Mouse (Mus musculus) limb, embryonic 12.5 days (tissue): ENCODE measurements around the gene Spocd1. TPM values are rescaled to one million over a fixed set of nuclear protein-coding genes. Genes with fewer than 3 reads are reported as not detected.

ENCODE experiments used
- ATAC-seq: fragments of 200-750 bp; cut with Nextera tagmentation; 2 replicates; pipeline ENCODE4 v1.8.0; 2017; ENCODE audit warnings: low read depth, moderate TSS enrichment; ENCODE audit not compliant: insufficient number of reproducible peaks, insufficient read depth, low FRiP score, low TSS enrichment
- H3K27ac ChIP-seq: fragments of 300-500 bp; sonication (generic); 2 replicates; pipeline ENCODE4 v1.5.1; 2016; ENCODE audit warnings: mild to moderate bottlenecking, moderate library complexity
- H3K27me3 ChIP-seq: fragments of 300-500 bp; sonication (generic); 2 replicates; pipeline ENCODE4 v1.6.1; 2016; ENCODE audit warnings: mild to moderate bottlenecking, moderate library complexity
- H3K36me3 ChIP-seq: fragments of 300-500 bp; sonication (generic); 2 replicates; pipeline ENCODE4 v1.6.1; 2016; ENCODE audit warnings: mild to moderate bottlenecking, moderate library complexity
- H3K4me1 ChIP-seq: fragments of 300-500 bp; sonication (generic); replicated peaks from 2 replicates; pipeline ENCODE4 v1.6.1; 2016
- H3K4me2 ChIP-seq: fragments of 300-500 bp; sonication (generic); 2 replicates; pipeline ENCODE4 v1.6.1; 2016; ENCODE audit warnings: mild to moderate bottlenecking, moderate library complexity
- H3K4me3 ChIP-seq: fragments of 300-500 bp; sonication (generic); replicated peaks from 2 replicates; pipeline ENCODE4 v1.5.1; 2016; ENCODE audit warnings: mild to moderate bottlenecking
- H3K9ac ChIP-seq: fragments of 300-500 bp; sonication (generic); replicated peaks from 2 replicates; pipeline ENCODE4 v1.6.1; 2016; ENCODE audit warnings: mild to moderate bottlenecking, moderate library complexity
- H3K9me3 ChIP-seq: fragments of 300-500 bp; sonication (generic); 2 replicates; pipeline ENCODE4 v1.6.1; 2016; ENCODE audit warnings: mild to moderate bottlenecking, moderate library complexity
- WGBS: fragments of 180-500 bp; shearing (Covaris S2); methylation state at CpG from one replicate; pipeline ENCODE4 v1.1.7; 2016; 5-methylcytosine and 5-hydroxymethylcytosine counted together
- polyA plus RNA-seq: library from polyadenylated mRNA; unstranded; fragments of >200 nt; fragmentation: Nextera tagmentation; extraction: Ambion mirVana; gene quantifications from 2 replicates; pipeline ENCODE4 v1.2.1, GENCODE M21; 2016

The Spocd1 gene
- polyA plus RNA-seq, 1 experiment from 2014 or later = not detected

GRCm38 (mm10) chr4:129977256-129977655 is 48.2 kb downstream of the Spocd1 start:
- ATAC-seq = no peak
- Histone ChIP-seq H3K4me1 (peaks cover 4% of the 10 kb centered on the region; the same call in 1 of the 2 replicates), H3K9ac (no peak overlapping the region), H3K27me3 (peaks cover 87% of the 10 kb centered on the region), H3K27ac (no peak overlapping the region), H3K36me3 (no peaks in the 10 kb centered on the region), H3K9me3 (no peaks in the 10 kb centered on the region), H3K4me2 (no peak overlapping the region), H3K4me3 (no peak overlapping the region)
- 58% methylated on average over 4 of the region's 4 CpGs for WGBS

DNA sequence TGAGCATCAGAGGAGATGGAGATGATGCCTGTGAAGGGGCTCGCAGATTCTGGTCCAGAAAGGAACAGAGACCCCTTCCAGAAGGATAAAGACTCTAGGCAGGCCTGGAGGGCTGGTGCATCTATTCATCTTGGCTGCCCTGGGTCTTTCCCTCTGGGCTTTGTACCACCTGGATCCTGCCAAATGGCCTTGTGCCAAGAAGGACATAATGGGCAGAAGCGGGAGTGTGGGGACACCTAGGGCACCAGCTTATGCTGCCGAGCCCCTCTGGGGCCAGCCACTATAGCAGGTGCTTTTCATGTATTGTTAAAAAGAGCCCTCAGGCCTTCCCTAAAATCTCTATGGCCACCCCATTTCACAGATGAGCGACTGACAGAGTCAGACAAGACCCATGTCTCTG is 49.2 kb downstream of the Spocd1 start:
- no peak overlapping the region for H3K9ac ChIP-seq
- peaks cover 10% of the 10 kb centered on the region for H3K4me1 ChIP-seq
- 80% methylated on average over 4 of the region's 4 CpGs for WGBS
- no peak overlapping the region for H3K27ac ChIP-seq
- H3K4me2 ChIP-seq = no peak overlapping the region
- H3K36me3 ChIP-seq = no peaks in the 10 kb centered on the region
- ATAC-seq = no peak
- no peak overlapping the region for H3K4me3 ChIP-seq
- H3K9me3 ChIP-seq = no peaks in the 10 kb centered on the region
- peaks cover 87% of the 10 kb centered on the region for H3K27me3 ChIP-seq

GRCm38 (mm10) chr4:129978930-129979329 is 49.9 kb downstream of the Spocd1 start:
- H3K4me1 ChIP-seq = peaks cover 17% of the 10 kb centered on the region
- no peak overlapping the region for H3K4me2 ChIP-seq
- ATAC-seq = no peak
- 67% methylated on average over 4 of the region's 4 CpGs for WGBS
- H3K36me3 ChIP-seq = no peaks in the 10 kb centered on the region
- peaks cover 87% of the 10 kb centered on the region for H3K27me3 ChIP-seq
- no peaks in the 10 kb centered on the region for H3K9me3 ChIP-seq
- no peak overlapping the region for H3K4me3 ChIP-seq
- no peak overlapping the region for H3K27ac ChIP-seq
- peak overlapping the region; percentile 18; the same call in 1 of the 2 replicates for H3K9ac ChIP-seq

GRCm38 (mm10) chr4:129981657-129982056 is 52.6 kb downstream of the Spocd1 start:
- Histone ChIP-seq H3K27me3 (peaks cover 86% of the 10 kb centered on the region), H3K27ac (no peak overlapping the region), H3K4me1 (peaks cover 32% of the 10 kb centered on the region), H3K4me3 (no peak overlapping the region), H3K9me3 (no peaks in the 10 kb centered on the region), H3K36me3 (no peaks in the 10 kb centered on the region), H3K9ac (no peak overlapping the region), H3K4me2 (no peak overlapping the region)
- no peak for ATAC-seq
- WGBS = 55% methylated on average over 11 of the region's 11 CpGs

- Histone ChIP-seq H3K27ac (no peak overlapping the region), H3K9ac (no peak overlapping the region), H3K9me3 (no peaks in the 10 kb centered on the region), H3K36me3 (no peaks in the 10 kb centered on the region), H3K4me2 (no peak overlapping the region), H3K4me1 (peaks cover 36% of the 10 kb centered on the region), H3K27me3 (peaks cover 90% of the 10 kb centered on the region), H3K4me3 (no peak overlapping the region)
- no peak for ATAC-seq
- 12% methylated on average over 5 of the region's 5 CpGs for WGBS
Observed at GRCm38 (mm10) chr4:129983046-129983445, 54.0 kb downstream of the Spocd1 start.

DNA sequence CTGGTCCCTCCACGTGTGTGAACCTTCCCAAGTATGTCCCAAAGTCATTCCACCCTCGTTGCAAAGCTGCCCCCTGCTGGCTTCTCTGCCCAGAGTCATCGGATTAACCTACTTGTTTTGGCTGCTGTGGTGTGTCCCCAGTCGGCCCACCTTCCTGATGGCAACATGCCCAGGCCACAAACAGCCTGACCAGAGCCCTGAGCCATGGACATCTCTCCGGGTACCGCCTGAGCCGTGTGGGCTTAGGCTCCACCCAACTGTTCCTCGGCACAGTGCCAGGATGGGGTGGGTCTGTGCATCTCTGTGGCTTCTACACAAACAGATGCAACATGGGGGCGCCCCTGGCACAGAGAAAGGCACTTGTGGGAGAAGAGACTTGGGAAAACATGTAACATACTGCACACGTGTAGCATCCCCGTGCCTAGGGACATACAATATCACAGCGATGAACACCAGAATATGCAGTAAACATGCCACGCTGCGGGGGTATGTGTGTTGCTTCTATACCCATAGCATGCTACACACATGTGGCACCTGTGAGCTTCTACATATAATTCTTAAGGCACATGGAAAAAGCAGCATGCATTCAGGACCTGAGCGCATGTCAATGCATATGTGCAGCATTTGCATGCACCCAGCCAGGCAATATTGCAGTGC is 54.8 kb downstream of the Spocd1 start:
- peak; percentile 34 for ATAC-seq
- Histone ChIP-seq H3K36me3 (no peaks in the 10 kb centered on the region), H3K27ac (no peak overlapping the region), H3K9ac (peak overlapping the region; percentile 31; the same call in 1 of the 2 replicates), H3K4me1 (peaks cover 40% of the 10 kb centered on the region), H3K4me2 (peak overlapping the region; percentile 94), H3K9me3 (no peaks in the 10 kb centered on the region), H3K27me3 (peaks cover 92% of the 10 kb centered on the region), H3K4me3 (peak overlapping the region; percentile 69)
- WGBS = 4% methylated on average over 15 of the region's 15 CpGs

- ATAC-seq = no peak; the same call in 1 of the 2 replicates
- H3K27me3 ChIP-seq = peaks cover 96% of the 10 kb centered on the region
- H3K36me3 ChIP-seq = no peaks in the 10 kb centered on the region
- peak within 1 kb of the TSS; percentile 69 for H3K4me3 ChIP-seq
- H3K27ac ChIP-seq = no peak within 1 kb of the TSS
- H3K9ac ChIP-seq = peak within 1 kb of the TSS; percentile 83
- peak within 1 kb of the TSS; percentile 94 for H3K4me2 ChIP-seq
- peaks cover 40% of the 10 kb centered on the region for H3K4me1 ChIP-seq
- under 1% methylated on average over 47 of the region's 77 CpGs for WGBS
- no peaks in the 10 kb centered on the region for H3K9me3 ChIP-seq
Observed at GRCm38 (mm10) chr4:129984421-129985061, 55.5 kb downstream of the Spocd1 start, which contains the start of gene Adgrb2. Adgrb2 (plus strand) TSS chr4:129984870.

- peaks cover 95% of the 10 kb centered on the region for H3K27me3 ChIP-seq
- 1% methylated on average over 39 of the region's 48 CpGs for WGBS
Observed at GRCm38 (mm10) chr4:129985161-129985670, 56.2 kb downstream of the Spocd1 start.

DNA sequence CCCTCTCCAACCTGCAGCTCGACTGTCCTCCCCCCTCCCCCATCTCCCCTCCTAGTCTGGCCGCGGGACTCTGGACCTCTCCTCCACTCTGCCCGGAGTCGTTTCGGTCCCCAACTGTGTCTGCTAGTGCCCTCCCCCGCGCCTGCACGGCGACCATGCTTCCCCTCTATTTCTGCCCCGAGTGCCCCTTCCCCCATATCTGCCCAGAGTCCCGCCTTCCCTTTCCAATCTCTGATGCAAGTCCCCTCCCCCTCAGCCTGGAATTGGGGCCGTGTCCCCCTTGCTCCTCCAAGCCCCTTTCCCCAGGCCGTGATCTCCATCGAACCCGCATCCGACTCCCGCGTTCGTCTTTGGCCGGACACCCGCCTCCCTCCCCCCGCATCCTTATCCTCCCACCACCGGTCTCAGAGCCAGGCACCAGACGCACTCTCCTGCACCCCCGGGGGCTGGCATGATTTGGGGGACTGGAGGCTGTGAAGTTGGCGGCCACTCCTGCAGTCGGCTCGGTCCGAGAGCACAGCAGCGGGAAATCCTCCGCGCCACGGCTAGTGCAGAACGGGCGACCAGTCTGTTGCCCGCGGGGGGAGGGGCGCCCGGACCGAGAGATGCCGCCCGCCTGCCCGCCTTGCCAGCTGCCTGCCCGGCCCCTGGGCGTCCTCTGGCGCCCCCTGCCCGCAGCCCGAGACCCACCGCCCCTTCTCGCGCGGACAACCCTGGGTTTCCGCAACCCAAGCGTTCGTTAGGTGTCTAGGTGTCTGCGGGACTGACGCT is 56.8 kb downstream of the Spocd1 start:
- Histone ChIP-seq H3K4me3 (peak overlapping the region; percentile 69), H3K9ac (peak overlapping the region; percentile 83), H3K9me3 (no peaks in the 10 kb centered on the region), H3K27ac (no peak overlapping the region), H3K4me1 (peaks cover 49% of the 10 kb centered on the region), H3K4me2 (peak overlapping the region; percentile 94), H3K36me3 (no peaks in the 10 kb centered on the region), H3K27me3 (peaks cover 95% of the 10 kb centered on the region)
- ATAC-seq = 0 out of 2 replicates have a peak, but pooled peaks have one; percentile 4
- WGBS = 1% methylated on average over 58 of the region's 58 CpGs

More at GRCm38 (mm10) chr4:129985161-129985670, 56.2 kb downstream of the Spocd1 start:
- Histone ChIP-seq H3K9ac (peak overlapping the region; percentile 83), H3K4me1 (peaks cover 45% of the 10 kb centered on the region), H3K4me3 (peak overlapping the region; percentile 69), H3K36me3 (no peaks in the 10 kb centered on the region), H3K9me3 (no peaks in the 10 kb centered on the region), H3K27ac (no peak overlapping the region), H3K4me2 (peak overlapping the region; percentile 94)
- peak; percentile 28; the same call in 1 of the 2 replicates for ATAC-seq

DNA sequence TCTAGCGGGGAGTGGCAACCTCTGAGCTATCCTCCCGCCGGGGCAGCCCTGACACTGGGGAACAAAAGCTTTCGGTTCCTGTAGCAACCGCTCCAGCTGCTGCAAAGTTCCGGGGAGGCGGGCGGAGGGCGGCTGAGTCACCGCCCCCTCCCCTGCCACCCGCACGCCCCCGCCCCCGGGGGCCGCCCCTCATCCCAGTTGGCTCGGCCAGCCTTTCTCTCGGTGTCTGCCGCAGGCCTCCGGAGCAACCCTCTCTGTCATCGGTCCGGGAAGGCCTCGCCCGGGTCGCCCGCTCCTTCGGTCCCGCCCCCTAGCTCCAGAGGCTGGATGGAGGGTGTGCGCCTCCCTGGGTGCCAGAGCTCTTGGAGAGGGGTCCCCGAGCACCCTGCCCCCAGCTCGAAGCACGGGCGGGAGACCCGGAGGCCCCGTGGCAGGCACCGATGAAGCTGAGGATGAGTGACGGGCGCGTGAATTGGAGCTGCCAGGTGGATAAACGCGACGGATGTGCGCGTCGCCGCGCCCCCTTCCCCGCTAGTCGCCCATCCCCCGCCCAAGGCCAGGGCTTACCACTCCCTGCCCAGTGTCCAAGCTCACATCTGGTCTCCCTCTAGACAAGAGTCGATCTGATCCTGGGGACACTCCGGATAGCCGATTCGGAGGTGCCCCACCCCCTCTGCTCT is 58.9 kb downstream of the Spocd1 start:
- Histone ChIP-seq H3K9ac (peak overlapping the region; percentile 60), H3K36me3 (no peaks in the 10 kb centered on the region; the same call in 1 of the 2 replicates), H3K27ac (no peak overlapping the region), H3K27me3 (peaks cover 91% of the 10 kb centered on the region), H3K9me3 (no peaks in the 10 kb centered on the region), H3K4me3 (peak overlapping the region; percentile 49), H3K4me2 (peak overlapping the region; percentile 95), H3K4me1 (peaks cover 45% of the 10 kb centered on the region)
- no peak for ATAC-seq
- 1% methylated on average over 53 of the region's 53 CpGs for WGBS
